Mouse (Mus musculus) brown adipose tissue, adult 24 weeks (tissue): ENCODE data around the gene Borcs7. TPM values are rescaled to one million over a fixed set of nuclear protein-coding genes. Genes with fewer than 3 reads are reported as not detected.

Experiments
- H3K27ac ChIP-seq: fragments of 200-500 bp; replicated peaks from 2 replicates; pipeline ENCODE4 v1.5.1; 2012; ENCODE audit warnings: low read depth, mild to moderate bottlenecking, low read length
- H3K4me1 ChIP-seq: fragments of 200-500 bp; 2 replicates; pipeline ENCODE4 v1.6.1; 2012; ENCODE audit warnings: low read length, mixed read lengths; ENCODE audit not compliant: control insufficient read depth, insufficient read depth, insufficient read length
- H3K4me3 ChIP-seq: fragments of 200-500 bp; 2 replicates; pipeline ENCODE4 v1.5.1; 2012; ENCODE audit warnings: low read depth, mild to moderate bottlenecking, low read length, moderate library complexity; ENCODE audit not compliant: insufficient read depth
- polyA plus RNA-seq: library from polyadenylated mRNA; stranded (reverse); fragments of >200 nt; gene quantifications from 2 replicates; pipeline ENCODE4 v1.2.4, GENCODE M21; 2012; ENCODE audit not compliant: missing spikeins, insufficient read depth, insufficient read length

The Borcs7 gene
- polyA plus RNA-seq, 1 experiment: 24.7 TPM

GRCm38 (mm10) chr19:46690387-46690786 lies 681 bp downstream of the Borcs7 start:
- Histone ChIP-seq H3K27ac (no peak overlapping the region), H3K4me3 (peak overlapping the region; percentile 93), H3K4me1 (peaks cover 3% of the 10 kb centered on the region; the same call in 1 of the 2 replicates)

- H3K4me1 ChIP-seq: peaks cover 3% of the 10 kb centered on the region; the same call in 1 of the 2 replicates
- no peak overlapping the region for H3K4me3 ChIP-seq
- H3K27ac ChIP-seq: no peak overlapping the region
These were observed 1.4 kb downstream of the Borcs7 start for GRCm38 (mm10) chr19:46691078-46691477.

GRCm38 (mm10) chr19:46693146-46693545 lies 3.4 kb downstream of the Borcs7 start:
- H3K27ac ChIP-seq: no peak overlapping the region
- H3K4me1 ChIP-seq: peaks cover 3% of the 10 kb centered on the region; the same call in 1 of the 2 replicates
- no peak overlapping the region for H3K4me3 ChIP-seq

GRCm38 (mm10) chr19:46696482-46696881 lies 6.8 kb downstream of the Borcs7 start:
- H3K4me3 ChIP-seq: no peak overlapping the region
- H3K4me1 ChIP-seq: no peaks in the 10 kb centered on the region
- H3K27ac ChIP-seq: peak overlapping the region; percentile 67

- Histone ChIP-seq H3K4me3 (no peak overlapping the region), H3K27ac (peak overlapping the region; percentile 67), H3K4me1 (no peaks in the 10 kb centered on the region)
These were observed 7.2 kb downstream of the Borcs7 start for GRCm38 (mm10) chr19:46696943-46697342.

GRCm38 (mm10) chr19:46697840-46698517 lies 8.3 kb downstream of the Borcs7 start:
- H3K27ac ChIP-seq: no peak overlapping the region
- no peaks in the 10 kb centered on the region for H3K4me1 ChIP-seq

GRCm38 (mm10) chr19:46699011-46699481 lies 9.3 kb downstream of the Borcs7 start:
- Histone ChIP-seq H3K27ac (no peak overlapping the region), H3K4me3 (no peak overlapping the region), H3K4me1 (no peaks in the 10 kb centered on the region)

More at GRCm38 (mm10) chr19:46697840-46698517, 8.3 kb downstream of the Borcs7 start:
- no peak overlapping the region for H3K4me3 ChIP-seq

- H3K4me3 ChIP-seq: no peak overlapping the region
- H3K4me1 ChIP-seq: no peaks in the 10 kb centered on the region
- H3K27ac ChIP-seq: no peak overlapping the region
These were observed 11.4 kb downstream of the Borcs7 start for GRCm38 (mm10) chr19:46701156-46701555.

GRCm38 (mm10) chr19:46705779-46706495 lies 16.2 kb downstream of the Borcs7 start:
- Histone ChIP-seq H3K4me3 (no peak overlapping the region), H3K27ac (no peak overlapping the region), H3K4me1 (peaks cover 17% of the 10 kb centered on the region; the same call in 1 of the 2 replicates)

- Histone ChIP-seq H3K4me3 (peak overlapping the region; percentile 67), H3K4me1 (peaks cover 17% of the 10 kb centered on the region; the same call in 1 of the 2 replicates), H3K27ac (no peak overlapping the region)
These were observed 17.0 kb downstream of the Borcs7 start for GRCm38 (mm10) chr19:46706540-46707295.

- Histone ChIP-seq H3K4me1 (peaks cover 17% of the 10 kb centered on the region; the same call in 1 of the 2 replicates), H3K27ac (peak within 1 kb of the TSS; percentile 70), H3K4me3 (peak within 1 kb of the TSS; percentile 67)
These were observed 17.8 kb downstream of the Borcs7 start, which contains the start of gene As3mt for GRCm38 (mm10) chr19:46707296-46708151. TSS of gene As3mt (plus strand) at chr19:46707458.

- Histone ChIP-seq H3K4me1 (peaks cover 17% of the 10 kb centered on the region; the same call in 1 of the 2 replicates), H3K27ac (no peak overlapping the region), H3K4me3 (no peak overlapping the region)
These were observed 20.9 kb downstream of the Borcs7 start for GRCm38 (mm10) chr19:46710614-46711013.

GRCm38 (mm10) chr19:46714234-46714633 lies 24.5 kb downstream of the Borcs7 start:
- H3K4me1 ChIP-seq: peaks cover under 1% of the 10 kb centered on the region; the same call in 1 of the 2 replicates
- no peak overlapping the region for H3K27ac ChIP-seq
- H3K4me3 ChIP-seq: no peak overlapping the region

GRCm38 (mm10) chr19:46715016-46715415 lies 25.3 kb downstream of the Borcs7 start:
- Histone ChIP-seq H3K4me3 (no peak overlapping the region), H3K27ac (no peak overlapping the region), H3K4me1 (no peaks in the 10 kb centered on the region)
